Mouse (Mus musculus): ENCODE data around the gene Nck2. TPM values are rescaled to one million over a fixed set of nuclear protein-coding genes. Genes with fewer than 3 reads are reported as not detected.

The Nck2 gene
- 1.5 and 4.7 TPM in 2 replicates for total RNA-seq (2023)

GRCm38 (mm10) chr1:43444531-43444930 lies at the start of gene Nck2:
Gene Nck2, plus strand, starts transcription at chr1:43444579.

Other genes starting within 250 kb of the Nck2 start
- 2.4 TPM in 2 replicates for gene Fhl2, start 247.6 kb upstream of the Nck2 start, total RNA-seq (2023)